Mouse (Mus musculus) heart, embryonic 13.5 days (tissue): ENCODE results near the gene Dock4. TPM values are rescaled to one million over a fixed set of nuclear protein-coding genes. Genes with fewer than 3 reads are reported as not detected.
A peak's percentile ranks its signal among the peaks of the same experiment; 100 is the strongest.

Experiments used
- ATAC-seq: fragments of 200-750 bp; cut with Nextera tagmentation; 2 replicates; pipeline ENCODE4 v1.8.0; 2017; ENCODE audit warnings: moderate TSS enrichment; ENCODE audit not compliant: insufficient number of reproducible peaks, low FRiP score, low TSS enrichment; ENCODE audit errors: extremely low read depth
- H3K27ac ChIP-seq: fragments of 300-500 bp; sonication (generic); replicated peaks from 2 replicates; pipeline ENCODE4 v1.5.1; 2015; ENCODE audit warnings: moderate library complexity, mild to moderate bottlenecking, inconsistent platforms
- H3K27me3 ChIP-seq: fragments of 300-500 bp; sonication (generic); replicated peaks from 2 replicates; pipeline ENCODE4 v1.6.1; 2015; ENCODE audit warnings: mild to moderate bottlenecking, inconsistent platforms
- H3K36me3 ChIP-seq: fragments of 300-500 bp; sonication (generic); 2 replicates; pipeline ENCODE4 v1.6.1; 2015; ENCODE audit warnings: mild to moderate bottlenecking, inconsistent platforms
- H3K4me1 ChIP-seq: fragments of 300-500 bp; sonication (generic); 2 replicates; pipeline ENCODE4 v1.6.1; 2015; ENCODE audit warnings: inconsistent platforms
- H3K4me2 ChIP-seq: fragments of 300-500 bp; sonication (generic); 2 replicates; pipeline ENCODE4 v1.6.1; 2015; ENCODE audit warnings: inconsistent platforms, mild to moderate bottlenecking, moderate library complexity
- H3K4me3 ChIP-seq: fragments of 300-500 bp; sonication (generic); 2 replicates; pipeline ENCODE4 v1.5.1; 2015; ENCODE audit warnings: moderate library complexity, mild to moderate bottlenecking, inconsistent platforms
- H3K9ac ChIP-seq: fragments of 300-500 bp; sonication (generic); 2 replicates; pipeline ENCODE4 v1.6.1; 2015; ENCODE audit warnings: inconsistent platforms, mild to moderate bottlenecking, moderate library complexity
- H3K9me3 ChIP-seq: fragments of 300-500 bp; sonication (generic); 2 replicates; pipeline ENCODE4 v1.6.1; 2016; ENCODE audit warnings: inconsistent platforms
- WGBS: fragments of 180-500 bp; shearing (Covaris S2); methylation state at CpG from one replicate; pipeline ENCODE4 v1.1.7; 2015; ENCODE audit warnings: mixed read lengths; 5-methylcytosine and 5-hydroxymethylcytosine counted together
- polyA plus RNA-seq: library from polyadenylated mRNA; unstranded; fragments of >200 nt; fragmentation: Nextera tagmentation; extraction: Ambion mirVana; gene quantifications from 2 replicates; pipeline ENCODE4 v1.2.1, GENCODE M21; 2015

Gene Dock4
- polyA plus RNA-seq, 1 experiment from 2014 or later, result 6.9 TPM

- no peak overlapping the region for H3K4me3 ChIP-seq
- H3K4me1 ChIP-seq, result peaks cover 24% of the 10 kb centered on the region
- WGBS, result 70% methylated on average over 11 of the region's 11 CpGs
- no peaks in the 10 kb centered on the region for H3K27me3 ChIP-seq
- H3K27ac ChIP-seq, result no peak overlapping the region
- H3K36me3 ChIP-seq, result no peaks in the 10 kb centered on the region
- ATAC-seq, result no peak
- H3K4me2 ChIP-seq, result no peak overlapping the region
- H3K9me3 ChIP-seq, result no peaks in the 10 kb centered on the region
- H3K9ac ChIP-seq, result no peak overlapping the region
Measured at GRCm38 (mm10) chr12:40496387-40496786, 50.6 kb downstream of the Dock4 start.

GRCm38 (mm10) chr12:40497806-40498205 lies 52.1 kb downstream of the Dock4 start:
- no peak overlapping the region for H3K4me3 ChIP-seq
- H3K27me3 ChIP-seq, result no peaks in the 10 kb centered on the region
- no peak overlapping the region for H3K9ac ChIP-seq
- no peaks in the 10 kb centered on the region for H3K36me3 ChIP-seq
- ATAC-seq, result no peak
- no peak overlapping the region for H3K4me2 ChIP-seq
- H3K27ac ChIP-seq, result no peak overlapping the region
- H3K9me3 ChIP-seq, result no peaks in the 10 kb centered on the region
- peaks cover 24% of the 10 kb centered on the region for H3K4me1 ChIP-seq
- WGBS, result 61% methylated on average over 5 of the region's 5 CpGs

GRCm38 (mm10) chr12:40498250-40498671 lies 52.5 kb downstream of the Dock4 start:
- no peaks in the 10 kb centered on the region for H3K27me3 ChIP-seq
- no peak overlapping the region for H3K4me3 ChIP-seq
- 63% methylated on average over 7 of the region's 7 CpGs for WGBS
- ATAC-seq, result no peak
- H3K27ac ChIP-seq, result no peak overlapping the region
- no peaks in the 10 kb centered on the region for H3K36me3 ChIP-seq
- no peaks in the 10 kb centered on the region for H3K9me3 ChIP-seq
- H3K9ac ChIP-seq, result no peak overlapping the region
- H3K4me2 ChIP-seq, result no peak overlapping the region
- H3K4me1 ChIP-seq, result peaks cover 27% of the 10 kb centered on the region

GRCm38 (mm10) chr12:40498928-40499626 lies 53.3 kb downstream of the Dock4 start:
- H3K9ac ChIP-seq, result no peak overlapping the region
- 48% methylated on average over 15 of the region's 15 CpGs for WGBS
- H3K4me2 ChIP-seq, result no peak overlapping the region; the same call in 1 of the 2 replicates
- no peak for ATAC-seq
- peaks cover 33% of the 10 kb centered on the region for H3K4me1 ChIP-seq
- no peaks in the 10 kb centered on the region for H3K9me3 ChIP-seq
- H3K36me3 ChIP-seq, result no peaks in the 10 kb centered on the region
- H3K27me3 ChIP-seq, result no peaks in the 10 kb centered on the region
- no peak overlapping the region for H3K4me3 ChIP-seq
- no peak overlapping the region; the same call in 1 of the 2 replicates for H3K27ac ChIP-seq

- no peaks in the 10 kb centered on the region for H3K27me3 ChIP-seq
- no peaks in the 10 kb centered on the region for H3K9me3 ChIP-seq
- H3K27ac ChIP-seq, result no peak overlapping the region
- no peaks in the 10 kb centered on the region for H3K36me3 ChIP-seq
- WGBS, result 38% methylated on average over 5 of the region's 5 CpGs
- H3K4me1 ChIP-seq, result peaks cover 39% of the 10 kb centered on the region
- no peak overlapping the region for H3K9ac ChIP-seq
- H3K4me2 ChIP-seq, result no peak overlapping the region; the same call in 1 of the 2 replicates
- ATAC-seq, result no peak
- no peak overlapping the region for H3K4me3 ChIP-seq
Measured at GRCm38 (mm10) chr12:40499627-40500329, 54.0 kb downstream of the Dock4 start.

- Histone ChIP-seq H3K36me3 (no peaks in the 10 kb centered on the region), H3K9ac (no peak overlapping the region), H3K9me3 (no peaks in the 10 kb centered on the region), H3K4me1 (peaks cover 41% of the 10 kb centered on the region), H3K4me2 (no peak overlapping the region), H3K4me3 (no peak overlapping the region), H3K27me3 (no peaks in the 10 kb centered on the region), H3K27ac (no peak overlapping the region)
- no peak for ATAC-seq
- 82% methylated on average over 1 of the region's 1 CpGs for WGBS
Measured at GRCm38 (mm10) chr12:40501141-40501540, 55.4 kb downstream of the Dock4 start.

- ATAC-seq, result no peak
- H3K4me1 ChIP-seq, result peaks cover 40% of the 10 kb centered on the region
- H3K4me2 ChIP-seq, result no peak overlapping the region
- no peaks in the 10 kb centered on the region for H3K36me3 ChIP-seq
- H3K9ac ChIP-seq, result no peak overlapping the region
- no peaks in the 10 kb centered on the region for H3K9me3 ChIP-seq
- no peak overlapping the region for H3K27ac ChIP-seq
- WGBS, result 62% methylated on average over 3 of the region's 3 CpGs
- no peaks in the 10 kb centered on the region for H3K27me3 ChIP-seq
- H3K4me3 ChIP-seq, result no peak overlapping the region
Measured at GRCm38 (mm10) chr12:40503520-40503919, 57.8 kb downstream of the Dock4 start.

GRCm38 (mm10) chr12:40504687-40505086 lies 58.9 kb downstream of the Dock4 start:
- Histone ChIP-seq H3K4me1 (peaks cover 29% of the 10 kb centered on the region), H3K4me2 (no peak overlapping the region), H3K27me3 (no peaks in the 10 kb centered on the region), H3K9me3 (no peaks in the 10 kb centered on the region), H3K36me3 (no peaks in the 10 kb centered on the region), H3K27ac (peak overlapping the region; percentile 45), H3K4me3 (no peak overlapping the region), H3K9ac (no peak overlapping the region)
- no peak for ATAC-seq
- 66% methylated on average over 3 of the region's 3 CpGs for WGBS

GRCm38 (mm10) chr12:40507823-40508390 lies 62.2 kb downstream of the Dock4 start:
- Histone ChIP-seq H3K4me1 (peaks cover 41% of the 10 kb centered on the region), H3K4me3 (no peak overlapping the region), H3K36me3 (no peaks in the 10 kb centered on the region), H3K27me3 (no peaks in the 10 kb centered on the region), H3K27ac (no peak overlapping the region), H3K9ac (no peak overlapping the region), H3K4me2 (no peak overlapping the region), H3K9me3 (no peaks in the 10 kb centered on the region)
- 76% methylated on average over 4 of the region's 4 CpGs for WGBS
- no peak for ATAC-seq

GRCm38 (mm10) chr12:40508416-40508815 lies 62.7 kb downstream of the Dock4 start:
- no peaks in the 10 kb centered on the region for H3K9me3 ChIP-seq
- no peak overlapping the region for H3K4me2 ChIP-seq
- no peak overlapping the region for H3K9ac ChIP-seq
- peaks cover 36% of the 10 kb centered on the region for H3K4me1 ChIP-seq
- H3K4me3 ChIP-seq, result no peak overlapping the region
- no peak overlapping the region for H3K27ac ChIP-seq
- ATAC-seq, result no peak
- no peaks in the 10 kb centered on the region for H3K36me3 ChIP-seq
- 49% methylated on average over 8 of the region's 8 CpGs for WGBS
- no peaks in the 10 kb centered on the region for H3K27me3 ChIP-seq

- no peaks in the 10 kb centered on the region for H3K9me3 ChIP-seq
- H3K27ac ChIP-seq, result 0 out of 2 replicates have a peak overlapping the region, but pooled peaks have one; percentile 36
- H3K4me3 ChIP-seq, result no peak overlapping the region
- H3K4me1 ChIP-seq, result peaks cover 34% of the 10 kb centered on the region
- no peak for ATAC-seq
- H3K9ac ChIP-seq, result no peak overlapping the region
- 32% methylated on average over 8 of the region's 8 CpGs for WGBS
- H3K4me2 ChIP-seq, result no peak overlapping the region
- no peaks in the 10 kb centered on the region for H3K36me3 ChIP-seq
- no peaks in the 10 kb centered on the region for H3K27me3 ChIP-seq
Measured at GRCm38 (mm10) chr12:40511643-40512369, 66.1 kb downstream of the Dock4 start.
